Mouse (Mus musculus): ENCODE results near the gene Map3k19. TPM values are rescaled to one million over a fixed set of nuclear protein-coding genes. Genes with fewer than 3 reads are reported as not detected.

Gene Map3k19
- total and polyA plus RNA-seq, 3 experiments, result 0.10 to 0.41 TPM; not detected in 1

DNA sequence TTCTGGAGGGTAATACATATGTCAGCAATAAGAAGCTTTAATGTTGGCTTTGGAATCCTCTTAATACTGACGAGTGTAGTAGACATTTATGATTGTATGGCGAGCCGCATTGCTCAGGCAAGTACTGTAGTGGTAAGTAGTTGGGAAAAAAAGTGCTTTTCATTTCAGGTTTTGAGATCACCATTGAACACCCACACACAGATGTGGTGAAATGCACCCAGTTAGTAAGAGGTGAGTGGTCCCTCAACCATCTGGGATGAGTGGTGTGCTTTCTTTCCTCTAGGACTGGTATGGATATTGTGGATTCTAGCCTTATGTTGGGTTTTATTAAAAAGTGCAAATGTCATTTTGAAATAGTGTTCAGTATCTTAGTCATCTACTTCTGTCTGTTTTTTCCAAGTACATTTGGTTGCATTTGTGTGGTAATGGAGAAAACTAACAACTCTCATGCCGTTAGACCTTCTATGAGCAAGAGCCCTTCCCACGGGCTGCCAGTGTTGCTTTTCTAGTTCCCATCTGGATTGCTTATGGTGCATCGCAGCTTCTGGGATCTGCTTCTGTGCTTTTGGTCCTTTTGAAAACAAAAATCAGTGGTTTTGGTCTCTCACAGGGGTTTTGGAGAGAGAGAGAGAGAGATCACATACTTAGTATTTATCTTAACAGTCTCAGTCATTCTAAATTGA, 59.6 kb downstream of the Map3k19 start:
- Histone ChIP-seq H3K9ac (ENCODE audit: low read depth, low read length) (no peak overlapping the region), H3K4me3 (no peak overlapping the region), H3K36me3 (ENCODE audit: control insufficient read depth, insufficient read depth, low read length) (peaks cover 9% of the 10 kb centered on the region), H3K27ac (no peak overlapping the region), H3K4me1 (ENCODE audit: control insufficient read depth, insufficient read depth, low read length) (no peaks in the 10 kb centered on the region; the same call in none of the 2 replicates), H3K79me2 (replicated peaks; ENCODE audit: control insufficient read depth, insufficient read depth, low read length) (peaks cover 5% of the 10 kb centered on the region), H3K27me3 (ENCODE audit: control insufficient read depth, insufficient read depth, low read length) (no peaks in the 10 kb centered on the region)
- WGBS, result 87% methylated on average over 6 of the region's 6 CpGs
- no peak for DNase-seq
- TF ChIP-seq CTCF (IDR thresholded peaks at IDR 0.05), result no peak
- TF ChIP-seq EP300 (IDR thresholded peaks at IDR 0.05; ENCODE audit: insufficient read depth, low read depth, low read length), result no peak
- no peak for TF ChIP-seq POLR2A (IDR thresholded peaks at IDR 0.05; ENCODE audit: insufficient read depth, low read depth, low read length)
- intact Hi-C loops (cut with DNase I), result no loop called here

DNA sequence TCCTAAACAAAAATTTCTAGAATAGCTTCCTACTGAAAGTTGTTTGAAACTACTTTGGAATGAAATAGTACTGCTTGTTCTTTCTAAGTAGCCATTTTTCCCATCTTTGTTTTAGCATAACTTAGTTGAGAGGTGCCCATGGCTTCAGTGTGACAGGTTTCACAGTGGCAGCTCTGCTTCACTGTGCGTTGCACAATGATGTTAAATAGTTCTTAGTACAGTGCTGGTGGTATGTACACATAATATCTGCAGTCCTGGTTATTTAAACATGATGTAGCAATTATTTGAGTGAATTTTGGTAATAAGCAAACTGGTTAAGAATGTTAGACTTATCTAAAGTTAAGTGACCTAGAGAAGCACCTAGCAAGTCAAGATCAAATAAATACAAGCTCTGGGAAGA, 61.4 kb downstream of the Map3k19 start:
- peaks cover 7% of the 10 kb centered on the region for H3K79me2 ChIP-seq (replicated peaks; ENCODE audit: control insufficient read depth, insufficient read depth, low read length)
- intact Hi-C loops (cut with DNase I), result no loop called here
- TF ChIP-seq CTCF (IDR thresholded peaks at IDR 0.05), result no peak
- TF ChIP-seq EP300 (IDR thresholded peaks at IDR 0.05; ENCODE audit: insufficient read depth, low read depth, low read length), result no peak
- TF ChIP-seq POLR2A (IDR thresholded peaks at IDR 0.05; ENCODE audit: insufficient read depth, low read depth, low read length), result no peak
- no peak overlapping the region for H3K27ac ChIP-seq
- H3K4me1 ChIP-seq (ENCODE audit: control insufficient read depth, insufficient read depth, low read length), result peaks cover 3% of the 10 kb centered on the region
- 94% methylated on average over 1 of the region's 1 CpGs for WGBS
- H3K4me3 ChIP-seq, result no peak overlapping the region
- no peak for DNase-seq
- peaks cover 18% of the 10 kb centered on the region for H3K36me3 ChIP-seq (ENCODE audit: control insufficient read depth, insufficient read depth, low read length)
- H3K27me3 ChIP-seq (ENCODE audit: control insufficient read depth, insufficient read depth, low read length), result no peaks in the 10 kb centered on the region
- H3K9ac ChIP-seq (ENCODE audit: low read depth, low read length), result no peak overlapping the region

DNA sequence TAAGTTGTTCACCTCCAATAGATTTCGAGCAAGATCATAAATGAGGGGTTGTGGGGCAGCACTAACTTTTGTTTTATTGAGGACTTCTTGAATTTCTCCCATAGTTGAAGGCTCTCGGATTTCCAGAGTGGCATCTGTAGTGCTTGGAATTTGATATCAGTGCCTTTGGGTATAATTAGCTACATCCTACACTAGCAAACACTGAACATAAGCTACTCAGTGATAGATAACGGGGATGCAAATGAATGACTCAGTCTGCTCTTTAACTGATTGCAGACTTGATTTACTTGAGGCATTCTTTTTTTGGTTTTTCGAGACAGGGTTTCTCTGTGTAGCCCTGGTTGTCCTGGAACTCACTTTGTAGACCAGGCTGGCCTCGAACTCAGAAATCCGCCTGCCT, 65.9 kb downstream of the Map3k19 start:
- Histone ChIP-seq H3K27ac (no peak overlapping the region), H3K9ac (ENCODE audit: low read depth, low read length) (no peak overlapping the region), H3K36me3 (ENCODE audit: control insufficient read depth, insufficient read depth, low read length) (peaks cover 36% of the 10 kb centered on the region), H3K4me1 (ENCODE audit: control insufficient read depth, insufficient read depth, low read length) (peaks cover 12% of the 10 kb centered on the region), H3K4me3 (no peak overlapping the region), H3K79me2 (replicated peaks; ENCODE audit: control insufficient read depth, insufficient read depth, low read length) (peaks cover 6% of the 10 kb centered on the region), H3K27me3 (ENCODE audit: control insufficient read depth, insufficient read depth, low read length) (no peaks in the 10 kb centered on the region)
- DNase-seq, result no peak
- WGBS, result 57% methylated on average over 6 of the region's 6 CpGs
- intact Hi-C loops (cut with DNase I), result no loop called here
- TF ChIP-seq CTCF (IDR thresholded peaks at IDR 0.05), result no peak

DNA sequence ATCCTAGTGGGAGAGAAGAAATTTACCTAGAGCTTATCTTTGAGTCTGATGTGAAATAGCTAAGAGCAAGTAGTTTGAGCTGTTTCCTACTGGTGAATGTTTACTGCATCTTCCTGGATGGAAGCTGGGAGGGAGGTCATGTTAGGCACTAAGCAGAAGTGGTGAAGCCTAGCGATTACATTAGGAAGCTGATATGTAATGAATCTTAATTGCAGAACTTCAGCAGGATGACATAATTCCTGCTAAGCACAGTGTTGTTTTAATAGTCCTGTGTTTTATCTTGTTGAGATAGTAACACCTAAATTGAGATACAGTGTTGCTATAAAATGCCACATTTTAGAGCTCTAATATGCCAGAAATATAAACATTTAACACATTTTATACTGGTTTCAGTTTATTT, 68.9 kb downstream of the Map3k19 start:
- no peak for DNase-seq
- no peak overlapping the region for H3K27ac ChIP-seq
- H3K9ac ChIP-seq (ENCODE audit: low read depth, low read length), result no peak overlapping the region
- peaks cover 24% of the 10 kb centered on the region for H3K4me1 ChIP-seq (ENCODE audit: control insufficient read depth, insufficient read depth, low read length)
- H3K4me3 ChIP-seq, result no peak overlapping the region
- no peak for TF ChIP-seq CTCF (IDR thresholded peaks at IDR 0.05)
- TF ChIP-seq POLR2A (IDR thresholded peaks at IDR 0.05; ENCODE audit: insufficient read depth, low read depth, low read length), result no peak
- TF ChIP-seq EP300 (IDR thresholded peaks at IDR 0.05; ENCODE audit: insufficient read depth, low read depth, low read length), result no peak
- intact Hi-C loops (cut with DNase I), result no loop called here
- H3K36me3 ChIP-seq (ENCODE audit: control insufficient read depth, insufficient read depth, low read length), result peaks cover 47% of the 10 kb centered on the region
- WGBS, result 0% methylated on average over 1 of the region's 1 CpGs
- H3K27me3 ChIP-seq (ENCODE audit: control insufficient read depth, insufficient read depth, low read length), result no peaks in the 10 kb centered on the region
- H3K79me2 ChIP-seq (replicated peaks; ENCODE audit: control insufficient read depth, insufficient read depth, low read length), result peaks cover 13% of the 10 kb centered on the region

DNA sequence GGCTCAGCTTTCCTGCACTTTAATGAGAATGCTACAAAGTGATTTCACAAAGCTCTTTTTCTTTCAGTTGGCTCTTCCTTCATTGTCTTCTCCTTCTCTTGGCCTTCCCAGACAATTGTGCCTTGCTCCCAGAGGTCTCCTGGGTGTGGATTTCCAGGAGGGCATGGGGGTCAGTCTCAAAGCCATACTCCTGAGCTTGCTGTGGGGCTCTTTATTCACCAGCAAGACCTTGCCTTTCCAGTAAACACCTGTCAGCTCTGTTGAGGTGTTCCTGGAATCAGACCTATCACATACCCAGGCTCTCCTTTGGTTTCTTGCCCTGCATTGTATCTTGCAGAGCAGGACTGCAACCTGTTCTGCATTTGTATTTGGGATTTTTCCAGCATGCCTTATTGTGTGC, 71.0 kb downstream of the Map3k19 start:
- TF ChIP-seq CTCF (IDR thresholded peaks at IDR 0.05) (no peak), EP300 (IDR thresholded peaks at IDR 0.05; ENCODE audit: insufficient read depth, low read depth, low read length) (no peak), POLR2A (IDR thresholded peaks at IDR 0.05; ENCODE audit: insufficient read depth, low read depth, low read length) (no peak)
- H3K36me3 ChIP-seq (ENCODE audit: control insufficient read depth, insufficient read depth, low read length), result peaks cover 57% of the 10 kb centered on the region
- intact Hi-C loops (cut with DNase I), result no loop called here
- H3K27me3 ChIP-seq (ENCODE audit: control insufficient read depth, insufficient read depth, low read length), result no peaks in the 10 kb centered on the region
- DNase-seq, result no peak
- H3K4me1 ChIP-seq (ENCODE audit: control insufficient read depth, insufficient read depth, low read length), result peaks cover 28% of the 10 kb centered on the region
- H3K9ac ChIP-seq (ENCODE audit: low read depth, low read length), result no peak overlapping the region
- H3K27ac ChIP-seq, result no peak overlapping the region
- no peak overlapping the region for H3K4me3 ChIP-seq
- H3K79me2 ChIP-seq (replicated peaks; ENCODE audit: control insufficient read depth, insufficient read depth, low read length), result peaks cover 11% of the 10 kb centered on the region

DNA sequence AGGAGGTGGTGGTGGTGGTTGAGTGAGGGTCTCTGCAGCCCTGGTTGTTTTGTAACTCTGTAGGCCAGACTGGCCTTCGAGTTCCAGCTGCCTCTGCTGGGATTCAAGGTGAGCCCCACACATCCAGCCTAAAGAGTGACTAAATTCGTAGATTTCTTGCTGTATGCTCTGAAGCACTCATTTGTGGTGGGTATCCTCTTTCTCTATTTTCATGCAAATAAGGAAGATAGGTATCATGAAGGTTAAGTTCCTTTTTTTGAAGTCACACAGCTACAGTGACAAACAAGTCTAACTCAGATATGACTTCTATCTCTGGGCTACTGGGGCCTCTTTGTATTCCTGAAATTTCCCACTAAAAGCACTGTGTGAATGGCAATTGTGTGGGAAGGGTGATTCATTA, 74.0 kb downstream of the Map3k19 start:
- WGBS, result 63% methylated on average over 2 of the region's 2 CpGs
- Histone ChIP-seq H3K27me3 (ENCODE audit: control insufficient read depth, insufficient read depth, low read length) (no peaks in the 10 kb centered on the region), H3K79me2 (replicated peaks; ENCODE audit: control insufficient read depth, insufficient read depth, low read length) (peaks cover 12% of the 10 kb centered on the region), H3K4me1 (ENCODE audit: control insufficient read depth, insufficient read depth, low read length) (peaks cover 21% of the 10 kb centered on the region), H3K27ac (no peak overlapping the region), H3K9ac (ENCODE audit: low read depth, low read length) (no peak overlapping the region), H3K4me3 (no peak overlapping the region), H3K36me3 (ENCODE audit: control insufficient read depth, insufficient read depth, low read length) (peaks cover 57% of the 10 kb centered on the region)
- TF ChIP-seq POLR2A (IDR thresholded peaks at IDR 0.05; ENCODE audit: insufficient read depth, low read depth, low read length), result no peak
- no peak for TF ChIP-seq CTCF (IDR thresholded peaks at IDR 0.05)
- TF ChIP-seq EP300 (IDR thresholded peaks at IDR 0.05; ENCODE audit: insufficient read depth, low read depth, low read length), result no peak
- intact Hi-C loops (cut with DNase I), result no loop called here
- no peak for DNase-seq

Data from heart, adult 2 months (tissue).